Comparison of ENCODE assay signal across 18 mouse cellular contexts in genomic region chr10:96786903-96787571, GRCm38 (mm10).
DNase-seq lines count a peak whose midpoint lies in the region; ATAC-seq lines count a peak whose summit lies in the region.
"Had no signal": no experiment of that assay in that cellular context is flagged by ENCODE, and none has a peak within 500 bp of the region (broad histone marks: within the 10 kb centered on the region; RNA-seq: fewer than 3 reads in every experiment).

No protein-coding gene starts in this region.

- 75% methylated on average over 8 of the region's 8 CpGs for WGBS in heart, embryonic 16.5 days
- WGBS in limb, embryonic 11.5 days: 38% methylated on average over 8 of the region's 8 CpGs
- WGBS in forebrain, embryonic 11.5 days: 89% methylated on average over 8 of the region's 8 CpGs

- no peaks in the 10 kb centered on the region for H3K9me3 ChIP-seq in heart, embryonic 16.5 days (replicated peaks; ENCODE audit: control insufficient read depth, low read length)
- H3K9me3 ChIP-seq in limb, embryonic 11.5 days (ENCODE audit: control insufficient read depth, low read length): no peaks in the 10 kb centered on the region
- no peaks in the 10 kb centered on the region for H3K9me3 ChIP-seq in forebrain, embryonic 11.5 days (ENCODE audit: control insufficient read depth, low read length)
- H3K9me3 ChIP-seq: liver, embryonic 15.5 days; midbrain, embryonic 10.5 days had no signal

- H3K9ac ChIP-seq in heart, embryonic 16.5 days (ENCODE audit: low read length): no peak overlapping the region
- no peak overlapping the region for H3K9ac ChIP-seq in limb, embryonic 11.5 days (ENCODE audit: low read length)
- no peak overlapping the region for H3K9ac ChIP-seq in forebrain, embryonic 11.5 days (ENCODE audit: low read length)
- H3K9ac ChIP-seq: liver, embryonic 15.5 days had no signal

- ATAC-seq in heart, embryonic 16.5 days (replicated peaks; ENCODE audit: extremely low read depth, insufficient read depth, low FRiP score): 0 out of 2 replicates have a peak, but pooled peaks have one; percentile 52
- no peak for ATAC-seq in limb, embryonic 11.5 days (ENCODE audit: insufficient number of reproducible peaks, low FRiP score, low TSS enrichment, low read depth)
- no peak for ATAC-seq in forebrain, embryonic 11.5 days (replicated peaks; ENCODE audit: low FRiP score)

- no peaks in the 10 kb centered on the region for H3K4me1 ChIP-seq in heart, embryonic 16.5 days (ENCODE audit: control insufficient read depth, insufficient read depth, low read length)
- H3K4me1 ChIP-seq in limb, embryonic 11.5 days (ENCODE audit: control insufficient read depth, insufficient read depth, low read length): no peaks in the 10 kb centered on the region; the same call in 1 of the 2 replicates
- H3K4me1 ChIP-seq in forebrain, embryonic 11.5 days (replicated peaks; ENCODE audit: control insufficient read depth, insufficient read depth, low read length): no peaks in the 10 kb centered on the region
- H3K4me1 ChIP-seq: liver, embryonic 15.5 days; midbrain, embryonic 10.5 days had no signal

- H3K4me2 ChIP-seq in heart, embryonic 16.5 days (ENCODE audit: low read depth, low read length): no peak overlapping the region
- no peak overlapping the region for H3K4me2 ChIP-seq in limb, embryonic 11.5 days (ENCODE audit: low read depth, severe bottlenecking)
- H3K4me2 ChIP-seq in forebrain, embryonic 11.5 days (ENCODE audit: low read depth, low read length, severe bottlenecking): no peak overlapping the region
- H3K4me2 ChIP-seq: liver, embryonic 15.5 days had no signal

- intact Hi-C loops in left cerebral cortex, postnatal 10 days (cut with DNase I): no loop called here

- H3K27ac ChIP-seq in heart, embryonic 16.5 days (ENCODE audit: low read length): no peak overlapping the region
- H3K27ac ChIP-seq in limb, embryonic 11.5 days (replicated peaks; ENCODE audit: low read depth, low read length): no peak overlapping the region
- no peak overlapping the region for H3K27ac ChIP-seq in forebrain, embryonic 11.5 days (ENCODE audit: low read depth, low read length)
- H3K27ac ChIP-seq: gastrocnemius, adult 2 months; liver, embryonic 15.5 days; midbrain, embryonic 10.5 days; stomach, postnatal 0 days had no signal

- no peak for DNase-seq in heart, postnatal 4 days
- DNase-seq in CD8-positive naive resting alpha-beta T cell, adult 2 months (ENCODE audit: low read depth in 2 of 2, low spot score in 2 of 2): peak; percentile 61 to 73
- peak; percentile 29 for DNase-seq in limb, embryonic 11.5 days (ENCODE audit: low spot score)
- peak; percentile 53 to 77 for DNase-seq in thymus, adult 18-20 months
- no peak for DNase-seq in left cerebral cortex, postnatal 10 days (ENCODE audit: extremely low spot score in 1 of 2, low spot score in 2 of 2)
- no peak for DNase-seq in forebrain, embryonic 11.5 days (ENCODE audit: low spot score)
- no peak for DNase-seq in right cerebral cortex, postnatal 14 days
- DNase-seq: adrenal gland, postnatal 14 days; cerebellum, adult 11 months; embryo, embryonic 11 days; gastrocnemius, adult 2 months; heart, postnatal 10 days; retina, postnatal 1 day had no signal

- H3K4me3 ChIP-seq in heart, embryonic 16.5 days (ENCODE audit: low read length): no peak overlapping the region
- H3K4me3 ChIP-seq in limb, embryonic 11.5 days (ENCODE audit: low read depth, low read length): no peak overlapping the region
- H3K4me3 ChIP-seq in forebrain, embryonic 11.5 days (ENCODE audit: low read depth, low read length): no peak overlapping the region
- H3K4me3 ChIP-seq: erythroblast, embryonic 14.5 days; gastrocnemius, adult 2 months; liver, embryonic 15.5 days; midbrain, embryonic 10.5 days had no signal

- H3K36me3 ChIP-seq in heart, embryonic 16.5 days (ENCODE audit: control insufficient read depth, insufficient read depth): no peaks in the 10 kb centered on the region
- no peaks in the 10 kb centered on the region for H3K36me3 ChIP-seq in limb, embryonic 11.5 days (ENCODE audit: control insufficient read depth, insufficient read depth, low read length)
- no peaks in the 10 kb centered on the region for H3K36me3 ChIP-seq in forebrain, embryonic 11.5 days (ENCODE audit: control insufficient read depth, insufficient read depth, low read length)
- H3K36me3 ChIP-seq: liver, embryonic 15.5 days; midbrain, embryonic 10.5 days had no signal

- no peaks in the 10 kb centered on the region for H3K27me3 ChIP-seq in heart, embryonic 16.5 days (ENCODE audit: control insufficient read depth, insufficient read depth, low read length)
- H3K27me3 ChIP-seq in limb, embryonic 11.5 days (ENCODE audit: control insufficient read depth, insufficient read depth, low read length): no peaks in the 10 kb centered on the region
- H3K27me3 ChIP-seq in forebrain, embryonic 11.5 days (ENCODE audit: control insufficient read depth, insufficient read depth, low read length): no peaks in the 10 kb centered on the region
- H3K27me3 ChIP-seq: liver, embryonic 15.5 days had no signal

Comparison
In these comparisons a context has a peak if more than half of its experiments do, and no peak if none do; other contexts are left out.
1. DNase-seq: peak in CD8-positive naive resting alpha-beta T cell, adult 2 months (2 of 2), limb, embryonic 11.5 days (single experiment) and thymus, adult 18-20 months (2 of 2); none in heart, postnatal 4 days (single experiment), left cerebral cortex, postnatal 10 days (0 of 2), forebrain, embryonic 11.5 days (single experiment) and right cerebral cortex, postnatal 14 days (single experiment).